Mouse (Mus musculus) limb, embryonic 12.5 days (tissue): ENCODE measurements at regions not wholly inside any gene's neighbourhood (a gene's known extent, or its start where the extent isn't known, plus 50 kb on each side); places are given as distances from the start of the nearest gene placed in this dataset.

Experiments used
- ATAC-seq: fragments of 200-750 bp; cut with Nextera tagmentation; 2 replicates; pipeline ENCODE4 v1.8.0; 2017; ENCODE audit warnings: low read depth, moderate TSS enrichment; ENCODE audit not compliant: insufficient number of reproducible peaks, insufficient read depth, low FRiP score, low TSS enrichment
- H3K27ac ChIP-seq: fragments of 300-500 bp; sonication (generic); 2 replicates; pipeline ENCODE4 v1.5.1; 2016; ENCODE audit warnings: mild to moderate bottlenecking, moderate library complexity
- H3K27me3 ChIP-seq: fragments of 300-500 bp; sonication (generic); 2 replicates; pipeline ENCODE4 v1.6.1; 2016; ENCODE audit warnings: mild to moderate bottlenecking, moderate library complexity
- H3K36me3 ChIP-seq: fragments of 300-500 bp; sonication (generic); 2 replicates; pipeline ENCODE4 v1.6.1; 2016; ENCODE audit warnings: mild to moderate bottlenecking, moderate library complexity
- H3K4me1 ChIP-seq: fragments of 300-500 bp; sonication (generic); replicated peaks from 2 replicates; pipeline ENCODE4 v1.6.1; 2016
- H3K4me2 ChIP-seq: fragments of 300-500 bp; sonication (generic); 2 replicates; pipeline ENCODE4 v1.6.1; 2016; ENCODE audit warnings: mild to moderate bottlenecking, moderate library complexity
- H3K4me3 ChIP-seq: fragments of 300-500 bp; sonication (generic); replicated peaks from 2 replicates; pipeline ENCODE4 v1.5.1; 2016; ENCODE audit warnings: mild to moderate bottlenecking
- H3K9ac ChIP-seq: fragments of 300-500 bp; sonication (generic); replicated peaks from 2 replicates; pipeline ENCODE4 v1.6.1; 2016; ENCODE audit warnings: mild to moderate bottlenecking, moderate library complexity
- H3K9me3 ChIP-seq: fragments of 300-500 bp; sonication (generic); 2 replicates; pipeline ENCODE4 v1.6.1; 2016; ENCODE audit warnings: mild to moderate bottlenecking, moderate library complexity
- WGBS: fragments of 180-500 bp; shearing (Covaris S2); methylation state at CpG from one replicate; pipeline ENCODE4 v1.1.7; 2016; 5-methylcytosine and 5-hydroxymethylcytosine counted together

DNA sequence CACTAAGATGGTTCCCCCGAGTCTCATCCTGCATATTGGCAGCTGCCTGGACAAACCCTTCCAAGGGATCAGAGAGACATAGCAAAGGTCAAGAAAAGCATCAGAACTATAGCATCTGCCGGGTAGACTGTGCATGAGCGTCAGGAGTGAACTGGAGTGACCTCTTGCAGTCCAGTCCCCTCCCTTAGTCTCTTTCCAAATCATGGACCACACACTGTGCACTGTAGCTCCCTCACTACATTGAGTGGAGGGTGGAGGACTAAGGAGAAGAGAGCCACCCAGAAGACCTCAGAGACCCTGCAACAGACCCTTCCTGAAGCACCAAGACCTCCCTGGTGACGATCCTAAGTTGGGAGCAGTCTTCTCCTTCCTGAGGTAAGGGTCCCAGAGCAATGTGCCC lies 107.8 kb upstream of the Cd93 start:
- ATAC-seq, result no peak
- 81% methylated on average over 4 of the region's 4 CpGs for WGBS
- H3K4me3 ChIP-seq, result no peak overlapping the region
- H3K36me3 ChIP-seq, result no peaks in the 10 kb centered on the region
- no peaks in the 10 kb centered on the region for H3K27me3 ChIP-seq
- no peaks in the 10 kb centered on the region for H3K9me3 ChIP-seq
- H3K4me1 ChIP-seq, result no peaks in the 10 kb centered on the region
- no peak overlapping the region for H3K9ac ChIP-seq
- no peak overlapping the region for H3K27ac ChIP-seq
- H3K4me2 ChIP-seq, result no peak overlapping the region

- Histone ChIP-seq H3K27me3 (no peaks in the 10 kb centered on the region), H3K4me3 (no peak overlapping the region), H3K27ac (no peak overlapping the region), H3K9me3 (no peaks in the 10 kb centered on the region), H3K9ac (no peak overlapping the region), H3K4me1 (no peaks in the 10 kb centered on the region), H3K36me3 (no peaks in the 10 kb centered on the region), H3K4me2 (no peak overlapping the region)
- WGBS, result 81% methylated on average over 1 of the region's 1 CpGs
- no peak for ATAC-seq
Observed at GRCm38 (mm10) chr2:148549618-148550017, 106.3 kb upstream of the Cd93 start.

GRCm38 (mm10) chr2:148542340-148542739 lies 99.0 kb upstream of the Cd93 start:
- Histone ChIP-seq H3K4me3 (no peak overlapping the region), H3K4me2 (no peak overlapping the region), H3K4me1 (no peaks in the 10 kb centered on the region), H3K27me3 (no peaks in the 10 kb centered on the region), H3K9ac (no peak overlapping the region), H3K36me3 (no peaks in the 10 kb centered on the region), H3K9me3 (no peaks in the 10 kb centered on the region), H3K27ac (no peak overlapping the region)
- no peak for ATAC-seq

DNA sequence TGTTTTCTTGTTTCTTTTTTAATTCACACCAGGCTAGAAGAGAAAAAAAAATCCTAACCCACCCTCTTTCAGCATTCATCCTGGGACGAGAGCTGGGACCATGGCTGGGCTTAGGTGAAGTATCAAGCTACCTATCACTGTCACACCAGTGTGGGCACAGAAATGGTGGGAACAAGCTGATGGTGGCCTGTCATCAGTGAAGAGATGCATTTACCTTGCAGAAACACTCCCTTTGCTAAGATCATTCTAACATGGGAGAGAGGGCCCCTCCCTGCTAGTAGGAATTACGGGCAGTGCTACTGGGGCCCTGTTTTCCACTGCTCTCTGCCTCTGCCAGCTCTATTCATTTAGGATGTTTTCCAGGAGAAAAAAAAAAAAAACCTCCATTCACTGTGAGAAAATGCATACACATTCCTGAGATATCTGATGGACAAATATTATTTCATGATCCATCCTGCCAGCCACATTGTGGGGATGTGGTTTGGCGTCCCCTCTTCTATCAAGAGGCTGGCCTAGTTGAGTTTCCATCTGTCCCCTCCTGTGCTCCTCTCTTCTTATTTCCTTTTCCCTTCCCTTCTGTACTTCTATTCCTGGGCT lies 94.6 kb upstream of the Cd93 start:
- no peak overlapping the region for H3K4me3 ChIP-seq
- no peaks in the 10 kb centered on the region for H3K36me3 ChIP-seq
- H3K27me3 ChIP-seq, result no peaks in the 10 kb centered on the region
- no peaks in the 10 kb centered on the region for H3K4me1 ChIP-seq
- H3K4me2 ChIP-seq, result no peak overlapping the region
- no peak for ATAC-seq
- 74% methylated on average over 3 of the region's 3 CpGs for WGBS
- no peak overlapping the region for H3K9ac ChIP-seq
- H3K27ac ChIP-seq, result no peak overlapping the region
- no peaks in the 10 kb centered on the region for H3K9me3 ChIP-seq

- Histone ChIP-seq H3K9me3 (no peaks in the 10 kb centered on the region), H3K9ac (no peak overlapping the region), H3K4me3 (no peak overlapping the region), H3K27ac (no peak overlapping the region), H3K4me2 (no peak overlapping the region), H3K36me3 (no peaks in the 10 kb centered on the region), H3K27me3 (no peaks in the 10 kb centered on the region), H3K4me1 (no peaks in the 10 kb centered on the region)
- WGBS, result 83% methylated on average over 5 of the region's 5 CpGs
- no peak for ATAC-seq
Observed at GRCm38 (mm10) chr2:148537251-148537650, 93.9 kb upstream of the Cd93 start.

DNA sequence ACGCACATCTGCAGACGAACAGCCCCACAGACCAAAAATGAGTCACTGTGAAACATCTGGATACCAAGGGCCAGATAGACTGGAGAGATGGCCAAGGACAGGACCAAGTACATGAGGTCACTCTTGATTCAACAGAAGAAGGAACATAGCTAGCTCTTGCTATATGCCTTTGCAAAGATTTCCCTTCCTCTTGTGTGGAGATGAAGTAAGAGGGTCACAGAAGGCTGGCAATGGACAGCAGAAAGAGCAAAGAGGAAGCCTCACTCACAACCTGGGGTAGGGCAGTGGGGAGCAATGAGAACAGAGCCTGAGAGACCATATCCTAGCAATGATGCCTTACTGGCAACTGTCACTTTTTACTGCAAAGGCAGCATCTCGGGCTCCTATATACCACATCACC lies 93.2 kb upstream of the Cd93 start:
- Histone ChIP-seq H3K27ac (no peak overlapping the region), H3K4me3 (no peak overlapping the region), H3K36me3 (no peaks in the 10 kb centered on the region), H3K9ac (no peak overlapping the region), H3K4me2 (no peak overlapping the region), H3K4me1 (no peaks in the 10 kb centered on the region), H3K9me3 (no peaks in the 10 kb centered on the region), H3K27me3 (no peaks in the 10 kb centered on the region)
- WGBS, result 80% methylated on average over 3 of the region's 3 CpGs
- ATAC-seq, result no peak

DNA sequence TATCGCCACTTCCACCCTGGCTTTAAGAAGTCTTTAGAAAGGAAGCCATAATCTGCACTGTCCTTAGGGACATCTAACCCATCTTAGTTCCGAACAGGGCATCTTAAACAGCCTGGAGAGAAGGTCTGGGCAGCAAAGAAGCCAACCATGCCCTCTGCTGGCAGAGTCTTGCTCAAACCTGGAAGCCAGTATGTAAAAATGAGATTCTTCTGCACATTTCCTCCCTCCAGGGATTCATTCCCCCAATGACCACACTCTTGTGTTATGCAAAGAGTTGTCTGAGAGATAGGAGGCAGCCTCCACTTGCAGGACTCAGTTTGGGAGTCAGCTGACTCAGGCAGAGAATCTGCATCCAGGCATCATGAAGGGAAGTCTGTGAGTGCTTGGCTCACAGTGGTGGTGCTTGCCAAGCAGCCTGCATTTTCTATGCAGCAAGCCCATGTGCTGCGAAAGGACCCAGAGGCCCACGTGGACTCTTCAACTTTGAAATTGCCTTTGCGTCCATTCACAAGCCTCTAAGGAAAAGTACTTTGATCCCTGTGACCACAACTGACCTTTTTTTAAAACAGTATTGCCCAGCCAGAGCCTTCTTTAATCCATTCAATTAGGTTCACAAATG lies 92.3 kb upstream of the Cd93 start:
- no peak for ATAC-seq
- WGBS, result 64% methylated on average over 5 of the region's 5 CpGs
- H3K27ac ChIP-seq, result no peak overlapping the region

DNA sequence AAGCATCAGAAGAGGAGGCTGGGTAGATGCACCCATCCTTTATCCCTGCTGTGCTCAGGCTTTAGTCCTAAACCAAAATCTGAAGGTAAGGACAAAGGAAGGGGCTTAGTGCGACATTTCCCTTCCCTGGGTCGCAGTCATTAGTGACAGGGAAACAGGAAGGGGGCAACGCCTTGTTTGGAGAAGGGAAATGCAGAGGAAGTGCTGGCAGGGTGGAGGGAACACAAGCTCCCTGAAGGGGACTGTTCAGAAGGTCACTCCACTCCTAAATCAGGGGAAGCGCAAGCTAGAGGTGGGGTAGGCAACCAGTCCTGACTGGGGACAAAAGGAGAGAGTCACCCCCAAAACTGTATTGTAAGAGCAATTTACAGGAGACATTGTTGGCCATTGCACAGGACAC lies 88.7 kb upstream of the Cd93 start:
- Histone ChIP-seq H3K27ac (no peak overlapping the region), H3K4me2 (no peak overlapping the region), H3K36me3 (no peaks in the 10 kb centered on the region), H3K9me3 (no peaks in the 10 kb centered on the region), H3K4me1 (0 out of 2 replicates have a peak, but pooled peaks cover 6% of the 10 kb centered on the region), H3K27me3 (no peaks in the 10 kb centered on the region), H3K4me3 (no peak overlapping the region), H3K9ac (no peak overlapping the region)
- WGBS, result 59% methylated on average over 4 of the region's 4 CpGs
- no peak for ATAC-seq

More for the DNA sequence above, 92.3 kb upstream of the Cd93 start:
- Histone ChIP-seq H3K27me3 (no peaks in the 10 kb centered on the region), H3K4me2 (no peak overlapping the region), H3K9me3 (no peaks in the 10 kb centered on the region), H3K9ac (no peak overlapping the region), H3K4me3 (no peak overlapping the region), H3K36me3 (no peaks in the 10 kb centered on the region), H3K4me1 (no peaks in the 10 kb centered on the region)

- Histone ChIP-seq H3K4me1 (0 out of 2 replicates have a peak, but pooled peaks cover 6% of the 10 kb centered on the region), H3K36me3 (no peaks in the 10 kb centered on the region), H3K9ac (no peak overlapping the region), H3K9me3 (no peaks in the 10 kb centered on the region), H3K27me3 (no peaks in the 10 kb centered on the region), H3K27ac (no peak overlapping the region), H3K4me2 (no peak overlapping the region), H3K4me3 (no peak overlapping the region)
- 82% methylated on average over 4 of the region's 4 CpGs for WGBS
- no peak for ATAC-seq
Observed at GRCm38 (mm10) chr2:148530546-148530945, 87.2 kb upstream of the Cd93 start.

DNA sequence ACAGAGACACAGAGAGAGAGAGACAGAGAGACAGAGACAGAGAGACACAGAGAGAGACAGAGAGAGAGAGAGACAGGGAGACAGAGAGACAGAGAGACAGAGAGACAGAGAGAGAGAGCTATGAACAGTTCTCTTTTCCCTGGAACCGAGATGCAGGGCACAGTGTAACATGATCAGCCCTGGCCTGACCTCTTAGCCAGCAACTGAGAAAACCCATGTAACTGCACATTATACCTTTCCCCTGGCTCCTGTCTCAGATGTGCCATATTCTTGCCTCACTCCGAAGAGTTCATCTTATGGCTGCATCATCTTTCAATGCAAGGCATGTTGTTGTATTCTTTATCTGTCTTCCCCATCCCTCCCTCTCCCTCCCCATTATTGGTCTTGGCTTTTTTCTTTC lies 86.5 kb upstream of the Cd93 start:
- Histone ChIP-seq H3K9me3 (no peaks in the 10 kb centered on the region), H3K4me1 (0 out of 2 replicates have a peak, but pooled peaks cover 6% of the 10 kb centered on the region), H3K4me2 (no peak overlapping the region), H3K27ac (no peak overlapping the region), H3K4me3 (no peak overlapping the region), H3K27me3 (no peaks in the 10 kb centered on the region), H3K9ac (no peak overlapping the region), H3K36me3 (no peaks in the 10 kb centered on the region)
- 33% methylated on average over 2 of the region's 2 CpGs for WGBS
- no peak for ATAC-seq

DNA sequence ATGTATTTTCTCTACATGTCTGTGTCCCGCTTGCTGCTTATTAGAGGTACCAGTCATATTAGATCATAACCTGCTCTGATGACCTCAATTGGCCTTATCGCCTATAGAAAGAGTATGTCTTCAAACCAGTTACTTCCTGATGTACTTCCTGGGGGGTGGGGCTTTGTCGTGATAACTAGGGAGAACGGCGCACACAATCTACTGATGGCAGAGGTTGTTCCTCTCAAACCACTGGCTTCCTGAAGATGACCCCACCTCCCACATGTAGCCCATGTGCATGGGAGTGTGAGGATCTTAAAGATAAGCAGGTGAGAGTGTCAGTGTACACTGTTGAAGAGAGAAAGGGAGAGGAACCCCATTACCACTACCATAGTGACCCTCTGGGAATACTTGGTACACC lies 84.4 kb upstream of the Cd93 start:
- no peak overlapping the region for H3K4me3 ChIP-seq
- H3K36me3 ChIP-seq, result no peaks in the 10 kb centered on the region
- H3K4me2 ChIP-seq, result no peak overlapping the region
- ATAC-seq, result no peak
- no peak overlapping the region for H3K27ac ChIP-seq
- no peak overlapping the region for H3K9ac ChIP-seq
- H3K27me3 ChIP-seq, result no peaks in the 10 kb centered on the region
- 90% methylated on average over 5 of the region's 5 CpGs for WGBS
- 0 out of 2 replicates have a peak, but pooled peaks cover 6% of the 10 kb centered on the region for H3K4me1 ChIP-seq
- H3K9me3 ChIP-seq, result no peaks in the 10 kb centered on the region

GRCm38 (mm10) chr2:148525496-148525895 lies 82.1 kb upstream of the Cd93 start:
- Histone ChIP-seq H3K9ac (no peak overlapping the region), H3K4me3 (no peak overlapping the region), H3K4me2 (no peak overlapping the region), H3K9me3 (no peaks in the 10 kb centered on the region), H3K27ac (no peak overlapping the region), H3K27me3 (no peaks in the 10 kb centered on the region), H3K36me3 (no peaks in the 10 kb centered on the region), H3K4me1 (0 out of 2 replicates have a peak, but pooled peaks cover 6% of the 10 kb centered on the region)
- no peak for ATAC-seq
- WGBS, result 87% methylated on average over 6 of the region's 6 CpGs
